ENCODE assay signal across 8 mouse cellular contexts in genomic region chr11:106255685-106256451, GRCm38 (mm10). TPM values are rescaled to one million over a fixed set of nuclear protein-coding genes. Genes with fewer than 3 reads are reported as not detected.
DNase-seq lines count a peak whose midpoint lies in the region; ATAC-seq lines count a peak whose summit lies in the region.

Ftsj3 (minus strand) TSS chr11:106256079.
Psmc5 (plus strand) TSS chr11:106256154.

- no peaks in the 10 kb centered on the region for H3K27me3 ChIP-seq in heart, embryonic 14.5 days (ENCODE audit: control insufficient read depth, insufficient read depth, low read length)
- H3K27me3 ChIP-seq in liver, embryonic 13.5 days, result no peaks in the 10 kb centered on the region
- H3K27me3 ChIP-seq in stomach, embryonic 16.5 days (ENCODE audit: control insufficient read depth, insufficient read depth, low read length), result no peaks in the 10 kb centered on the region

- peak within 1 kb of the TSS; percentile 73 for H3K27ac ChIP-seq in brown adipose tissue, adult 24 weeks (replicated peaks; ENCODE audit: low read depth, low read length)
- peak within 1 kb of the TSS; percentile 36 to 71 for H3K27ac ChIP-seq in heart, embryonic 14.5 days (replicated peaks in 1 of 2; ENCODE audit: control insufficient read depth in 1 of 2, insufficient read depth in 1 of 2, low read depth in 2 of 2, low read length in 2 of 2)
- H3K27ac ChIP-seq in liver, embryonic 13.5 days, result peak within 1 kb of the TSS; percentile 78
- peak within 1 kb of the TSS; percentile 71 for H3K27ac ChIP-seq in stomach, embryonic 16.5 days (ENCODE audit: low read length)

- peak; percentile 98 for DNase-seq in CD4-positive, CD25-positive, alpha-beta regulatory T cell, adult 2 months (ENCODE audit: low read depth, low spot score)
- DNase-seq in fibroblast of lung, adult 2 months (ENCODE audit: low read depth), result peak; percentile 88
- peak; percentile 99 for DNase-seq in kidney, postnatal 14 days
- DNase-seq in liver, embryonic 13.5 days, result peak; percentile 96
- DNase-seq in neural tube, embryonic 10.5 days (ENCODE audit: extremely low spot score, low spot score), result peak; percentile 98

- H3K9me3 ChIP-seq in heart, embryonic 14.5 days (ENCODE audit: control insufficient read depth, low read length), result no peaks in the 10 kb centered on the region
- H3K9me3 ChIP-seq in liver, embryonic 13.5 days (replicated peaks), result no peaks in the 10 kb centered on the region
- H3K9me3 ChIP-seq in stomach, embryonic 16.5 days (replicated peaks; ENCODE audit: control insufficient read depth, low read length), result no peaks in the 10 kb centered on the region

- H3K4me1 ChIP-seq in brown adipose tissue, adult 24 weeks (ENCODE audit: control insufficient read depth, insufficient read depth, insufficient read length, low read length), result no peaks in the 10 kb centered on the region
- H3K4me1 ChIP-seq in heart, embryonic 14.5 days (ENCODE audit: control insufficient read depth in 2 of 2, insufficient read depth in 2 of 2, low read length in 2 of 2), result peaks cover 4 to 18% of the 10 kb centered on the region in 2 experiments
- H3K4me1 ChIP-seq in liver, embryonic 13.5 days (replicated peaks), result peaks cover 39% of the 10 kb centered on the region
- H3K4me1 ChIP-seq in stomach, embryonic 16.5 days (ENCODE audit: control insufficient read depth, insufficient read depth, low read length), result peaks cover 21% of the 10 kb centered on the region

- H3K36me3 ChIP-seq in heart, embryonic 14.5 days (ENCODE audit: control insufficient read depth, insufficient read depth, low read length), result peaks cover 62% of the 10 kb centered on the region
- H3K36me3 ChIP-seq in liver, embryonic 13.5 days, result peaks cover 66% of the 10 kb centered on the region
- H3K36me3 ChIP-seq in stomach, embryonic 16.5 days (ENCODE audit: control insufficient read depth, insufficient read depth, low read length), result peaks cover 15% of the 10 kb centered on the region; the same call in 1 of the 2 replicates

- ATAC-seq in heart, embryonic 14.5 days (ENCODE audit: insufficient number of reproducible peaks, insufficient read depth, low FRiP score, low read depth), result peak; percentile 78
- peak; percentile 95 for ATAC-seq in liver, embryonic 13.5 days (ENCODE audit: low read depth)
- ATAC-seq in stomach, embryonic 16.5 days (ENCODE audit: insufficient read depth, low FRiP score), result peak; percentile 92

- H3K4me3 ChIP-seq in brown adipose tissue, adult 24 weeks (ENCODE audit: insufficient read depth, low read depth, low read length), result peak within 1 kb of the TSS; percentile 69
- peak within 1 kb of the TSS; percentile 50 to 74 for H3K4me3 ChIP-seq in heart, embryonic 14.5 days (ENCODE audit: control insufficient read depth in 1 of 2, insufficient read depth in 1 of 2, low read depth in 1 of 2, low read length in 2 of 2)
- H3K4me3 ChIP-seq in liver, embryonic 13.5 days (replicated peaks), result peak within 1 kb of the TSS; percentile 79
- H3K4me3 ChIP-seq in stomach, embryonic 16.5 days (replicated peaks; ENCODE audit: low read length), result peak within 1 kb of the TSS; percentile 73

- WGBS in heart, embryonic 14.5 days, result under 1% methylated on average over 42 of the region's 42 CpGs
- under 1% methylated on average over 42 of the region's 42 CpGs for whole genome bisulfite sequencing in liver, embryonic 13.5 days (ENCODE audit: insufficient replicate concordance)
- under 1% methylated on average over 42 of the region's 42 CpGs for WGBS in stomach, embryonic 16.5 days

- peak within 1 kb of the TSS; percentile 85 for H3K9ac ChIP-seq in heart, embryonic 14.5 days (ENCODE audit: low read length)
- peak within 1 kb of the TSS; percentile 78 for H3K9ac ChIP-seq in liver, embryonic 13.5 days
- H3K9ac ChIP-seq in stomach, embryonic 16.5 days (ENCODE audit: low read length), result peak within 1 kb of the TSS; percentile 88

- peak within 1 kb of the TSS; percentile 95 for H3K4me2 ChIP-seq in heart, embryonic 14.5 days (ENCODE audit: low read length)
- peak within 1 kb of the TSS; percentile 95 for H3K4me2 ChIP-seq in liver, embryonic 13.5 days
- H3K4me2 ChIP-seq in stomach, embryonic 16.5 days (ENCODE audit: low read depth, low read length), result peak within 1 kb of the TSS; percentile 90

RNA-seq across cellular contexts. Expression of gene Ftsj3, which starts in this region (rescaled TPM):
- 14.1 and 15.6 TPM in 2 replicates for polyA plus RNA-seq in brown adipose tissue, adult 24 weeks (2012; ENCODE audit: insufficient read depth, insufficient read length, missing spikeins)
- 31.7 and 34.1 TPM in 2 replicates for polyA plus RNA-seq in heart, embryonic 14.5 days (2014; fragmentation: Nextera tagmentation; extraction: Ambion mirVana)
- 55.4 and 66.0 TPM in 2 replicates for polyA plus RNA-seq in liver, embryonic 13.5 days (2015; fragmentation: Nextera tagmentation; extraction: Ambion mirVana)
- 46.4 and 50.9 TPM in 2 replicates for polyA plus RNA-seq in stomach, embryonic 16.5 days (2015; fragmentation: Nextera tagmentation; extraction: Ambion mirVana)

RNA-seq across cellular contexts. Expression of gene Psmc5, which starts in this region (rescaled TPM):
- polyA plus RNA-seq in brown adipose tissue, adult 24 weeks (2012; ENCODE audit: insufficient read depth, insufficient read length, missing spikeins), result 111 and 116 TPM in 2 replicates
- polyA plus RNA-seq in heart, embryonic 14.5 days (2014; fragmentation: Nextera tagmentation; extraction: Ambion mirVana), result 200 and 207 TPM in 2 replicates
- polyA plus RNA-seq in liver, embryonic 13.5 days (2015; fragmentation: Nextera tagmentation; extraction: Ambion mirVana), result 204 and 210 TPM in 2 replicates
- 257 and 260 TPM in 2 replicates for polyA plus RNA-seq in stomach, embryonic 16.5 days (2015; fragmentation: Nextera tagmentation; extraction: Ambion mirVana)

Comparison
In these comparisons a context has a peak if more than half of its experiments do, and no peak if none do; other contexts are left out.
1. Peak in every context shown above with its lines: DNase-seq, ATAC-seq, H3K4me3 ChIP-seq and H3K27ac ChIP-seq.